Mouse (Mus musculus): Measurements from ENCODE around the gene Bysl. TPM values are rescaled to one million over a fixed set of nuclear protein-coding genes. Genes with fewer than 3 reads are reported as not detected.
A peak's percentile ranks its signal among the peaks of the same experiment; 100 is the strongest.
"Not testable (repeated sequence)": the region's sequence is repeated elsewhere in the genome, so short reads cannot be mapped to it uniquely, and the experiment has no call there.

Gene Bysl
- total RNA-seq (2014; rRNA removed) (25.8 and 26.0 TPM in 2 replicates), polyA plus RNA-seq (2015; fragmentation: Nextera tagmentation; extraction: Ambion mirVana) (31.9 and 33.1 TPM in 2 replicates)

DNA sequence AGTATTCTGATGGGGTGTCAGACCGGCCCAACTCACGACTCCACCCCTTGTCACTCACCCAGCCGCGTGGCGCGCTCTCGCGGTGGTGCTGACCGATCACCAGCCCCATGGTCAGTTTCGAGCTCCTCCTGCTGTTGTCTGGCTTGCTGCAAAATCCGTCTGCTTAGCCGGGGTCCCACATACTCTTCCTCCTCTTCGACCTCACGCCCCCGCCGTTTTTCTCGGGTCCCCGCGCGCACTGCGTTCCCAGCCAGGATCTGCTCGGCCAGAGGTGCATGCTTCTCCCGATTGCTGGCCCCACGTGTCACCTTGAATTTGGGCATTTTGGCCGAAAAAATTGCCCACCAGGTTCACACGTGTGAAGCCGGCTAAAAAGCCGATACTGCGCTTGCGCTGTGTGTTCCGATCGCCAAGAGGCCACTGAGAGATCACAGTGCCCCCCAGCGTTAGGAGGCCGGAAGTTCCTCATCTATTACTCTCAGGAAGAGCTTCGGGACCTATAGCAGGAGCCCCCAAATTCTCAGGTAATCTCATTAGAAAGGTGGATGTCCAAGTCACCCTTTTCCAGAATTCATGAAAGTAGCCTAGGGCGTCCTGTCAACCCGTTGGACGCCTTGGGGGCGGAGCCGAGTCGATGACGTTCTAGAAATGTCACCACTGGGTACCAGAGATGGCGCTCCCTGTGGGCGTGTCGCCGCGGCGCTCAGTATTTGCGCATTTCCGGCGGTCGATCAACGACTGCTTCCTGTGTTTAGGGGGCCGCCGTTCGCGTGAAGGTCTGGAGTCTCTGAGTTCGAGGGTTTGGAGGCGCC is at the start of gene Bysl, which contains the start of the genes Med20 and Gm20517:
Gene Bysl (minus strand): TSS at position 644 of the 812 bp plus-strand sequence.
Gene Med20 (plus strand): TSS at position 734 of the 812 bp plus-strand sequence.
Gene Gm20517 (plus strand): TSS at position 741 of the 812 bp plus-strand sequence.
- peak; percentile 97 for ATAC-seq (ENCODE audit: low FRiP score)
- Histone ChIP-seq H3K4me1 (ENCODE audit: insufficient read depth, low read length) (peaks cover 13% of the 10 kb centered on the region; the same call in 1 of the 2 replicates), H3K27me3 (ENCODE audit: insufficient read depth, low read length) (no peaks in the 10 kb centered on the region), H3K9ac (replicated peaks; ENCODE audit: low read length, poor library complexity, severe bottlenecking) (peak within 1 kb of the TSS; percentile 78), H3K36me3 (ENCODE audit: insufficient read depth, low read length) (peaks cover 14% of the 10 kb centered on the region), H3K27ac (ENCODE audit: low read depth, low read length) (peak within 1 kb of the TSS; percentile 79), H3K4me2 (ENCODE audit: low read depth, low read length, poor library complexity, severe bottlenecking) (peak within 1 kb of the TSS; percentile 83), H3K4me3 (ENCODE audit: low read depth, low read length) (peak within 1 kb of the TSS; percentile 81), H3K9me3 (ENCODE audit: low read length) (no peaks in the 10 kb centered on the region)
- under 1% methylated on average over 59 of the region's 59 CpGs for WGBS
- peak; percentile 98 for DNase-seq (ENCODE audit: low spot score)
- TF ChIP-seq CTCF (IDR thresholded peaks at IDR 0.05) = peak; percentile 88

DNA sequence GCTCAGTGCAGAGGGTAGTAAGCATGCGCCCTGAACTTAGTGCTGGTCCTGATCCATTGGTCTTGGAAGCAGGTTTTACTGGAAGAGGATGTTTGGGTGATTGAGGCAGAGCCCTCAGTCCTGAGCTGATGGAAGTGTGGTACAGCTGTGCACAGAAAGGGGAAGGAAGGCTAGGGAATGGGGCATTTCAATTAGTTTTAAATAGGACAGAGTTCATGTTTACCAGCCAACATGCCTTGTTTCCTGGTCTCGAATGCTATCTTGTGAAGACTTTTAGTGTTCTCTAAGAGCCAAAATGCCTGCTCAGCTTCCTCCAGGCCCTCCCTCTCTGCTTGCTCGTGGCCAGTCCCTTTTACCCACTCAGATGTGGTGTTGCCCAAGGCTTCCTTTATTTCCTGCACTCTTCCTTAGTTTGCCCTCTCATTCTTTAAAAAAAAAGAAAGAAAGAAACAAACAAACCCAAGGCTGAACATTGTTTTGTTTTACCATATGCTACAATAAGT is 47.5 kb upstream of the Bysl start:
- Histone ChIP-seq H3K36me3 (ENCODE audit: insufficient read depth, low read length) (peaks cover 7% of the 10 kb centered on the region; the same call in 1 of the 2 replicates), H3K4me1 (ENCODE audit: insufficient read depth, low read length) (no peaks in the 10 kb centered on the region), H3K9me3 (ENCODE audit: low read length) (no peaks in the 10 kb centered on the region), H3K27ac (ENCODE audit: low read depth, low read length) (no peak overlapping the region), H3K9ac (replicated peaks; ENCODE audit: low read length, poor library complexity, severe bottlenecking) (no peak overlapping the region), H3K4me3 (ENCODE audit: low read depth, low read length) (no peak overlapping the region), H3K27me3 (ENCODE audit: insufficient read depth, low read length) (no peaks in the 10 kb centered on the region), H3K4me2 (ENCODE audit: low read depth, low read length, poor library complexity, severe bottlenecking) (no peak overlapping the region)
- TF ChIP-seq CTCF (IDR thresholded peaks at IDR 0.05) = no peak
- ATAC-seq (ENCODE audit: low FRiP score) (no peak), DNase-seq (ENCODE audit: low spot score) (no peak)
- WGBS = 90% methylated on average over 3 of the region's 3 CpGs

DNA sequence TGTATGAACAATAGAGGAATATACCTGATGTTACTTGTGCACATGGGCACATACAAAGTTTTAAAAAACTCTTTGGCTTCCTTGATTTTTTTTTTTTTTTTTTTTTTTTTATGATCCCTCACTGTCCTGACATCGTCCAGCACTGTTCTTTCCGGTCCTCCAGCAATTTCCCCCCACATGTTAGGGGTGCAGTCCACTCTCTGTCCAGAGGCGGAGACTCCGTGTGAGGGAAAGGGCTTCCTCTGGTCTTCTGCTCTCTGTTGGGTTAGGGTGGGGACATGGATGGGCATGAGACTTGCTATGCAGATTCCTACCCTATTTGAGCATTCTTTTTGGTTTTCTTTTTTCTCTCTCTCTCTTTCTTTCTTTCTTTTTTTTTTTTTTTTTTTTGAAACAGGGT is 46.6 kb upstream of the Bysl start:
- no peaks in the 10 kb centered on the region for H3K27me3 ChIP-seq (ENCODE audit: insufficient read depth, low read length)
- no peak overlapping the region for H3K27ac ChIP-seq (ENCODE audit: low read depth, low read length)
- no peak for ATAC-seq (ENCODE audit: low FRiP score)
- peaks cover 11% of the 10 kb centered on the region for H3K36me3 ChIP-seq (ENCODE audit: insufficient read depth, low read length)
- 79% methylated on average over 4 of the region's 4 CpGs for WGBS
- no peak for TF ChIP-seq CTCF (IDR thresholded peaks at IDR 0.05)
- H3K9me3 ChIP-seq (ENCODE audit: low read length) = no peaks in the 10 kb centered on the region
- no peak for DNase-seq (ENCODE audit: low spot score)
- no peaks in the 10 kb centered on the region for H3K4me1 ChIP-seq (ENCODE audit: insufficient read depth, low read length)
- no peak overlapping the region for H3K9ac ChIP-seq (replicated peaks; ENCODE audit: low read length, poor library complexity, severe bottlenecking)
- H3K4me2 ChIP-seq (ENCODE audit: low read depth, low read length, poor library complexity, severe bottlenecking) = no peak overlapping the region
- no peak overlapping the region for H3K4me3 ChIP-seq (ENCODE audit: low read depth, low read length)

DNA sequence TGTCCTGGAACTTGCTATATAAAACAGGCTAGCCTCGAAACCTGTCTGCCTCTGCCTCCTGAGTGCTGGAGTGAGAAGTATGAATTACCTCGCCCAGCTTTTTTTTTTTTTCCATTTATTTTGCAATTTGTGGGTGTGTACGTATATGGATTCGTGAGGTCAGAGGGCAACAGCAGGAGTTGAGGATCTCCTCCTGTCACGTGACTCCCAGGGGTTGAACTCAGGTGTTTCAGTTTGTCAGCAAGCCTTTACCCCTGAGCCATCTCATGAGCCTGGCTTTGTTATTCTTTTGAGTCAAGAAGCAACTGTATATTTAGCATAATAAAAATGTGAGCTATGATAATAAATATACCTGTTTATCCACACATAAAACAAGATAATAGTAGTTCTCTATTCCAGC is 44.4 kb upstream of the Bysl start:
- H3K9ac ChIP-seq (replicated peaks; ENCODE audit: low read length, poor library complexity, severe bottlenecking) = no peak overlapping the region
- TF ChIP-seq CTCF (IDR thresholded peaks at IDR 0.05) = no peak
- no peaks in the 10 kb centered on the region for H3K9me3 ChIP-seq (ENCODE audit: low read length)
- 84% methylated on average over 5 of the region's 5 CpGs for WGBS
- H3K4me1 ChIP-seq (ENCODE audit: insufficient read depth, low read length) = no peaks in the 10 kb centered on the region
- DNase-seq (ENCODE audit: low spot score) = no peak
- ATAC-seq (ENCODE audit: low FRiP score) = no peak
- H3K4me2 ChIP-seq (ENCODE audit: low read depth, low read length, poor library complexity, severe bottlenecking) = no peak overlapping the region
- no peaks in the 10 kb centered on the region for H3K27me3 ChIP-seq (ENCODE audit: insufficient read depth, low read length)
- H3K27ac ChIP-seq (ENCODE audit: low read depth, low read length) = no peak overlapping the region
- H3K36me3 ChIP-seq (ENCODE audit: insufficient read depth, low read length) = peaks cover 11% of the 10 kb centered on the region
- no peak overlapping the region for H3K4me3 ChIP-seq (ENCODE audit: low read depth, low read length)

DNA sequence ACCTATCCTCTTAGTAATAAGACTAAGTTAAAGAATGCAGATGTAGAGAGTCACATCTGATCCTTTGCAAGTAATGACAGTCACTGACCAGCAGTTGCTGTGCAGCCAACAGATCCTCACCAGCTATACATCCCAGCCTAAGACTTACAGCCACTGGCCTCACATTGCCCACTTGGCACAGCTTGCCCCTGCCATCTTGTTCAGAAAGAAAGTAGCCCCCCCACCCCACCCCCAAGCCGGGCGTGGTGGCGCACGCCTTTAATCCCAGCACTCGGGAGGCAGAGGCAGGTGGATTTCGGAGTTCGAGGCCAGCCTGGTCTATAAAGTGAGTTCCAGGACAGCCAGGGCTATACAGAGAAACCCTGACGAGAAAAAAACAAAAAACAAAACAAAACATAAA is 43.1 kb upstream of the Bysl start:
- not testable (repeated sequence) for H3K4me1 ChIP-seq (ENCODE audit: insufficient read depth, low read length); H3K27me3 ChIP-seq (ENCODE audit: insufficient read depth, low read length); H3K4me3 ChIP-seq (ENCODE audit: low read depth, low read length); H3K4me2 ChIP-seq (ENCODE audit: low read depth, low read length, poor library complexity, severe bottlenecking); DNase-seq (ENCODE audit: low spot score); H3K9me3 ChIP-seq (ENCODE audit: low read length); H3K27ac ChIP-seq (ENCODE audit: low read depth, low read length); H3K9ac ChIP-seq (replicated peaks; ENCODE audit: low read length, poor library complexity, severe bottlenecking); ATAC-seq (ENCODE audit: low FRiP score)
- H3K36me3 ChIP-seq (ENCODE audit: insufficient read depth, low read length) = peaks cover 11% of the 10 kb centered on the region
- WGBS = 96% methylated on average over 8 of the region's 8 CpGs

DNA sequence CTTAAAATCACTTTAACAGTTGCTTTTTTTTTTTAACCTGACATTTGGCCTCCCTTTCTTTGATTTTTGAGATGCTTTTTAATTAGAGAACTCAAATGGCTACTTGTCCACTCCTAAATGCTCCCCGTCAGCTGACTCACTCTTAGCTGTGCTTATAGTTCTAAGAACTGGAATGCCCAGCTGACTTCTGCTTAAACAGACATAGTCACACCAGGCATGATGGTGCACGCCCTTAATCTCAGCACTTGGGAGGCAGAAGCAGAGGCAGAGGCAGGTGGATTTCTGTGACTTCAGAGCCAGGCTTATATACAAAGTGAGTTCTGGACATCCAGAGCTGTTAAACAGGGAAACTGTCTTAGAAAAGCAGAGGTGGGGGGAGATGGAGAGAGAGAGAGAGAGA is 40.7 kb upstream of the Bysl start:
- H3K9me3 ChIP-seq (ENCODE audit: low read length) = no peaks in the 10 kb centered on the region
- ATAC-seq (ENCODE audit: low FRiP score) = no peak
- H3K4me2 ChIP-seq (ENCODE audit: low read depth, low read length, poor library complexity, severe bottlenecking) = no peak overlapping the region
- H3K27me3 ChIP-seq (ENCODE audit: insufficient read depth, low read length) = no peaks in the 10 kb centered on the region
- H3K27ac ChIP-seq (ENCODE audit: low read depth, low read length) = no peak overlapping the region
- H3K36me3 ChIP-seq (ENCODE audit: insufficient read depth, low read length) = peaks cover 11% of the 10 kb centered on the region
- DNase-seq (ENCODE audit: low spot score) = no peak
- no peak overlapping the region for H3K4me3 ChIP-seq (ENCODE audit: low read depth, low read length)
- no peak for TF ChIP-seq CTCF (IDR thresholded peaks at IDR 0.05)
- 80% methylated on average over 2 of the region's 2 CpGs for WGBS
- no peak overlapping the region for H3K9ac ChIP-seq (replicated peaks; ENCODE audit: low read length, poor library complexity, severe bottlenecking)
- H3K4me1 ChIP-seq (ENCODE audit: insufficient read depth, low read length) = no peaks in the 10 kb centered on the region
